Mouse (Mus musculus) WW6 (cell line): ENCODE measurements around the gene Phrf1.

Experiments used
- DNase-seq: peaks from one replicate; pipeline ENCODE4 v3.0.0-alpha.2; 2013; ENCODE audit warnings: low read depth, low spot score

Gene Phrf1

GRCm38 (mm10) chr7:141292583-141293388, 64.2 kb downstream of the Phrf1 start:
- no peak for DNase-seq

GRCm38 (mm10) chr7:141293852-141294471, 65.4 kb downstream of the Phrf1 start:
- DNase-seq, result no peak

GRCm38 (mm10) chr7:141294479-141294878, 65.9 kb downstream of the Phrf1 start:
- DNase-seq, result no peak

- no peak for DNase-seq
Observed at GRCm38 (mm10) chr7:141297926-141298650, 69.5 kb downstream of the Phrf1 start.

- no peak for DNase-seq
Observed at GRCm38 (mm10) chr7:141299175-141299574, 70.6 kb downstream of the Phrf1 start.

GRCm38 (mm10) chr7:141301386-141301785, 72.8 kb downstream of the Phrf1 start:
- no peak for DNase-seq

- no peak for DNase-seq
Observed at GRCm38 (mm10) chr7:141302702-141303268, 74.2 kb downstream of the Phrf1 start.

- DNase-seq, result no peak
Observed at GRCm38 (mm10) chr7:141304537-141304936, 76.0 kb downstream of the Phrf1 start.
